Mouse (Mus musculus): ENCODE measurements around the gene Caskin2. TPM values are rescaled to one million over a fixed set of nuclear protein-coding genes. Genes with fewer than 3 reads are reported as not detected.

Gene Caskin2
- polyA plus RNA-seq (2012): 0.68 and 0.82 TPM in 2 replicates

GRCm38 (mm10) chr11:115813507-115814296, at the start of gene Caskin2:
Caskin2 (minus strand) TSS chr11:115813639.
- TF ChIP-seq GATA1 (IDR thresholded peaks at IDR 0.05; ENCODE audit: low read length): no peak

- TF ChIP-seq GATA1 (IDR thresholded peaks at IDR 0.05; ENCODE audit: low read length): no peak
These were observed 45.9 kb upstream of the Caskin2 start for GRCm38 (mm10) chr11:115859143-115859945.

- TF ChIP-seq GATA1 (IDR thresholded peaks at IDR 0.05; ENCODE audit: low read length): no peak
These were observed 44.9 kb upstream of the Caskin2 start, which contains the start of gene Myo15b for GRCm38 (mm10) chr11:115858354-115858753. Myo15b (plus strand) TSS chr11:115858406.

GRCm38 (mm10) chr11:115857936-115858335, 44.5 kb upstream of the Caskin2 start:
- TF ChIP-seq GATA1 (IDR thresholded peaks at IDR 0.05; ENCODE audit: low read length): no peak

- no peak for TF ChIP-seq GATA1 (IDR thresholded peaks at IDR 0.05; ENCODE audit: low read length)
These were observed 41.2 kb upstream of the Caskin2 start for GRCm38 (mm10) chr11:115854674-115855073.

GRCm38 (mm10) chr11:115845819-115846218, 32.4 kb upstream of the Caskin2 start:
- TF ChIP-seq GATA1 (IDR thresholded peaks at IDR 0.05; ENCODE audit: low read length): no peak

GRCm38 (mm10) chr11:115844240-115844639, 30.8 kb upstream of the Caskin2 start:
- no peak for TF ChIP-seq GATA1 (IDR thresholded peaks at IDR 0.05; ENCODE audit: low read length)

GRCm38 (mm10) chr11:115843891-115844239, 30.4 kb upstream of the Caskin2 start:
- TF ChIP-seq GATA1 (IDR thresholded peaks at IDR 0.05; ENCODE audit: low read length): no peak

GRCm38 (mm10) chr11:115843141-115843890, 29.9 kb upstream of the Caskin2 start:
- no peak for TF ChIP-seq GATA1 (IDR thresholded peaks at IDR 0.05; ENCODE audit: low read length)

GRCm38 (mm10) chr11:115841961-115842550, 28.6 kb upstream of the Caskin2 start:
- peak; percentile 80 for TF ChIP-seq GATA1 (IDR thresholded peaks at IDR 0.05; ENCODE audit: low read length)

GRCm38 (mm10) chr11:115841044-115841443, 27.6 kb upstream of the Caskin2 start:
- TF ChIP-seq GATA1 (IDR thresholded peaks at IDR 0.05; ENCODE audit: low read length): no peak

GRCm38 (mm10) chr11:115839732-115840131, 26.3 kb upstream of the Caskin2 start:
- TF ChIP-seq GATA1 (IDR thresholded peaks at IDR 0.05; ENCODE audit: low read length): no peak

- TF ChIP-seq GATA1 (IDR thresholded peaks at IDR 0.05; ENCODE audit: low read length): no peak
These were observed 25.5 kb upstream of the Caskin2 start for GRCm38 (mm10) chr11:115838895-115839311.

- TF ChIP-seq GATA1 (IDR thresholded peaks at IDR 0.05; ENCODE audit: low read length): no peak
These were observed 24.3 kb upstream of the Caskin2 start for GRCm38 (mm10) chr11:115837606-115838345.
